Mouse (Mus musculus): ENCODE results near the gene Olfr90. TPM values are rescaled to one million over a fixed set of nuclear protein-coding genes. Genes with fewer than 3 reads are reported as not detected.

Olfr90 gene
- polyA plus RNA-seq, 1 experiment: not detected

GRCm38 (mm10) chr17:37084632-37085031 is 3.7 kb downstream of the Olfr90 start:
- no peak overlapping the region for H3K4me3 ChIP-seq (ENCODE audit: control insufficient read depth, insufficient read depth, low read length)
- no peaks in the 10 kb centered on the region for H3K36me3 ChIP-seq (ENCODE audit: control insufficient read depth, insufficient read depth, low read length)
- WGBS: 69% methylated on average over 5 of the region's 5 CpGs
- H3K4me1 ChIP-seq (replicated peaks; ENCODE audit: control insufficient read depth, insufficient read depth, low read length): no peaks in the 10 kb centered on the region
- TF ChIP-seq POLR2A (IDR thresholded peaks at IDR 0.05; ENCODE audit: control insufficient read depth, extremely low read depth, insufficient read depth, low read length, poor library complexity) (no peak), CTCF (IDR thresholded peaks at IDR 0.05; ENCODE audit: borderline replicate concordance, control insufficient read depth, extremely low read depth, insufficient read depth, low read length, poor library complexity) (no peak)
- DNase-seq: no peak
- no peaks in the 10 kb centered on the region for H3K27me3 ChIP-seq (ENCODE audit: control insufficient read depth, insufficient read depth, low read length)
- no peak overlapping the region for H3K27ac ChIP-seq (ENCODE audit: control insufficient read depth, insufficient read depth, low read length)

DNA sequence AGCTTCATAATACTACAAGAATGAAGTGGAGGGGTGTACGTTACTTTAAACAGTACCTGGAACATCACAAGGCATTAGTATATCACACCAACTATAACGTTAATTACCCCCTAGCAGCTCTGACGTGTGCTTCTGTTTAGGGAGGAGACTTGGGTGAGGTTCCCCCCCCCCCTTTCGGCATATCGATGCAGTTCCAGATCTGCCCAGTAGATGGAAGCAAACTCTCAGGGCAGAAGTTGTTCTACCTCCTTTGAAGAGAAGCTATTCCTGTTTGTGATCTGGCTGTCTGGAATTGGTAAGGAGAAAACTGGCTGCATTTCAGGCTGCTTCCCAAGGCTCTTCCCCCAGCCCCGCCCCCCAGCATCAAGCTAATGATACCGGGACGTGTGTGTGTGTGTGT is 5.0 kb downstream of the Olfr90 start:
- no peaks in the 10 kb centered on the region for H3K36me3 ChIP-seq (ENCODE audit: control insufficient read depth, insufficient read depth, low read length)
- WGBS: 5% methylated on average over 8 of the region's 8 CpGs
- H3K27me3 ChIP-seq (ENCODE audit: control insufficient read depth, insufficient read depth, low read length): no peaks in the 10 kb centered on the region
- no peak overlapping the region for H3K27ac ChIP-seq (ENCODE audit: control insufficient read depth, insufficient read depth, low read length)
- H3K4me3 ChIP-seq (ENCODE audit: control insufficient read depth, insufficient read depth, low read length): no peak overlapping the region
- DNase-seq: peak; percentile 37
- TF ChIP-seq POLR2A (IDR thresholded peaks at IDR 0.05; ENCODE audit: control insufficient read depth, extremely low read depth, insufficient read depth, low read length, poor library complexity) (no peak), CTCF (IDR thresholded peaks at IDR 0.05; ENCODE audit: borderline replicate concordance, control insufficient read depth, extremely low read depth, insufficient read depth, low read length, poor library complexity) (no peak)
- H3K4me1 ChIP-seq (replicated peaks; ENCODE audit: control insufficient read depth, insufficient read depth, low read length): no peaks in the 10 kb centered on the region

DNA sequence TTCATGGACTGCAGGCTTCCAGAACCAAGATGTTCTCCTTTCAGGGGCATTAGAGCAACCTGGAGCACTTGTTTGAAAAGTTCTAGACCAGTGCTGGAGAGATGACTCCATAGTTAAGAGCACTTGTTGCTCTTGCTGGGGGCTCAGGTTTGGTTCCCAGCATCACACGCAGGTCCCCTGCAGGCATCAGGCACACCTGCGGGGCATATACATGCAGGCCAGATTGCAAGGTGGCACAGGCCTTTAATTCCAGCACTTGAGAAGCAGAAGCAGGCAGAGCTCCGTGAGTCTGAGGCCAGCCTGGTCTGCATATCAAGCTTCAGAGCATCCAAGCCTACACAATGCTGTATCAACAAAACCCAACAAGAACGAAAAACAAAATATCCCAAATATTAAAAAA is 6.6 kb downstream of the Olfr90 start:
- WGBS: 96% methylated on average over 4 of the region's 4 CpGs
- TF ChIP-seq CTCF (IDR thresholded peaks at IDR 0.05; ENCODE audit: borderline replicate concordance, control insufficient read depth, extremely low read depth, insufficient read depth, low read length, poor library complexity): no peak
- no peak for TF ChIP-seq POLR2A (IDR thresholded peaks at IDR 0.05; ENCODE audit: control insufficient read depth, extremely low read depth, insufficient read depth, low read length, poor library complexity)
- no peak for DNase-seq
- Histone ChIP-seq H3K4me3 (ENCODE audit: control insufficient read depth, insufficient read depth, low read length) (no peak overlapping the region), H3K36me3 (ENCODE audit: control insufficient read depth, insufficient read depth, low read length) (no peaks in the 10 kb centered on the region), H3K4me1 (replicated peaks; ENCODE audit: control insufficient read depth, insufficient read depth, low read length) (no peaks in the 10 kb centered on the region), H3K27me3 (ENCODE audit: control insufficient read depth, insufficient read depth, low read length) (no peaks in the 10 kb centered on the region), H3K27ac (ENCODE audit: control insufficient read depth, insufficient read depth, low read length) (no peak overlapping the region)

- Histone ChIP-seq H3K36me3 (ENCODE audit: control insufficient read depth, insufficient read depth, low read length) (no peaks in the 10 kb centered on the region), H3K27me3 (ENCODE audit: control insufficient read depth, insufficient read depth, low read length) (no peaks in the 10 kb centered on the region), H3K27ac (ENCODE audit: control insufficient read depth, insufficient read depth, low read length) (no peak overlapping the region), H3K4me3 (ENCODE audit: control insufficient read depth, insufficient read depth, low read length) (no peak overlapping the region), H3K4me1 (replicated peaks; ENCODE audit: control insufficient read depth, insufficient read depth, low read length) (no peaks in the 10 kb centered on the region)
- DNase-seq: no peak
- WGBS: 74% methylated on average over 5 of the region's 5 CpGs
- TF ChIP-seq CTCF (IDR thresholded peaks at IDR 0.05; ENCODE audit: borderline replicate concordance, control insufficient read depth, extremely low read depth, insufficient read depth, low read length, poor library complexity): no peak
- no peak for TF ChIP-seq POLR2A (IDR thresholded peaks at IDR 0.05; ENCODE audit: control insufficient read depth, extremely low read depth, insufficient read depth, low read length, poor library complexity)
These were observed 8.2 kb downstream of the Olfr90 start for GRCm38 (mm10) chr17:37080119-37080518.

GRCm38 (mm10) chr17:37078990-37079389 is 9.3 kb downstream of the Olfr90 start:
- H3K27ac ChIP-seq (ENCODE audit: control insufficient read depth, insufficient read depth, low read length): no peak overlapping the region
- H3K36me3 ChIP-seq (ENCODE audit: control insufficient read depth, insufficient read depth, low read length): peaks cover 4% of the 10 kb centered on the region; the same call in 1 of the 2 replicates
- H3K4me1 ChIP-seq (replicated peaks; ENCODE audit: control insufficient read depth, insufficient read depth, low read length): no peaks in the 10 kb centered on the region
- no peaks in the 10 kb centered on the region for H3K27me3 ChIP-seq (ENCODE audit: control insufficient read depth, insufficient read depth, low read length)
- no peak for DNase-seq
- 79% methylated on average over 2 of the region's 2 CpGs for WGBS
- TF ChIP-seq CTCF (IDR thresholded peaks at IDR 0.05; ENCODE audit: borderline replicate concordance, control insufficient read depth, extremely low read depth, insufficient read depth, low read length, poor library complexity) (no peak), POLR2A (IDR thresholded peaks at IDR 0.05; ENCODE audit: control insufficient read depth, extremely low read depth, insufficient read depth, low read length, poor library complexity) (no peak)
- no peak overlapping the region for H3K4me3 ChIP-seq (ENCODE audit: control insufficient read depth, insufficient read depth, low read length)

- Histone ChIP-seq H3K27me3 (ENCODE audit: control insufficient read depth, insufficient read depth, low read length) (no peaks in the 10 kb centered on the region), H3K4me1 (replicated peaks; ENCODE audit: control insufficient read depth, insufficient read depth, low read length) (no peaks in the 10 kb centered on the region), H3K36me3 (ENCODE audit: control insufficient read depth, insufficient read depth, low read length) (peaks cover 6% of the 10 kb centered on the region; the same call in 1 of the 2 replicates), H3K27ac (ENCODE audit: control insufficient read depth, insufficient read depth, low read length) (no peak overlapping the region), H3K4me3 (ENCODE audit: control insufficient read depth, insufficient read depth, low read length) (no peak overlapping the region)
- no peak for DNase-seq
- 86% methylated on average over 1 of the region's 1 CpGs for WGBS
- no peak for TF ChIP-seq POLR2A (IDR thresholded peaks at IDR 0.05; ENCODE audit: control insufficient read depth, extremely low read depth, insufficient read depth, low read length, poor library complexity)
- no peak for TF ChIP-seq CTCF (IDR thresholded peaks at IDR 0.05; ENCODE audit: borderline replicate concordance, control insufficient read depth, extremely low read depth, insufficient read depth, low read length, poor library complexity)
These were observed 10.1 kb downstream of the Olfr90 start for GRCm38 (mm10) chr17:37078193-37078592.

GRCm38 (mm10) chr17:37075766-37076165 is 12.5 kb downstream of the Olfr90 start:
- WGBS: 94% methylated on average over 2 of the region's 2 CpGs
- TF ChIP-seq CTCF (IDR thresholded peaks at IDR 0.05; ENCODE audit: borderline replicate concordance, control insufficient read depth, extremely low read depth, insufficient read depth, low read length, poor library complexity) (no peak), POLR2A (IDR thresholded peaks at IDR 0.05; ENCODE audit: control insufficient read depth, extremely low read depth, insufficient read depth, low read length, poor library complexity) (no peak)
- DNase-seq: no peak
- Histone ChIP-seq H3K27me3 (ENCODE audit: control insufficient read depth, insufficient read depth, low read length) (no peaks in the 10 kb centered on the region), H3K36me3 (ENCODE audit: control insufficient read depth, insufficient read depth, low read length) (peaks cover 21% of the 10 kb centered on the region), H3K4me3 (ENCODE audit: control insufficient read depth, insufficient read depth, low read length) (no peak overlapping the region), H3K27ac (ENCODE audit: control insufficient read depth, insufficient read depth, low read length) (no peak overlapping the region), H3K4me1 (replicated peaks; ENCODE audit: control insufficient read depth, insufficient read depth, low read length) (no peaks in the 10 kb centered on the region)
